Mouse (Mus musculus) CH12.LX (cell line): Measurements from ENCODE around the gene Tulp4. TPM values are rescaled to one million over a fixed set of nuclear protein-coding genes. Genes with fewer than 3 reads are reported as not detected.

Experiments
- polyA plus RNA-seq: library from polyadenylated mRNA; unstranded; fragments of >175 nt; gene quantifications from 2 replicates; pipeline ENCODE4 v1.2.1, GENCODE M21; 2012; ENCODE audit warnings: low read depth; ENCODE audit not compliant: insufficient read length
- total RNA-seq, 2 experiments: library from RNA; depleted of rRNA; stranded (reverse); fragments of 300-350 nt in 1 of 2; fragments of >200 nt in 1 of 2; gene quantifications; 2 replicates each; pipeline ENCODE4 v1.2.3; 2012 to 2014

Gene Tulp4
- total and polyA plus RNA-seq, 3 experiments: 7.8 to 50.7 (median 33.6) TPM

Other genes with a start within 250 kb of the Tulp4 start
- gene Synj2, start 165.2 kb upstream of the Tulp4 start, total RNA-seq (2012; rRNA removed): 4.5 and 5.3 TPM in 2 replicates
- gene Synj2, start 165.2 kb upstream of the Tulp4 start, total RNA-seq (2014; rRNA removed): 6.6 and 6.8 TPM in 2 replicates
- 10.9 and 12.4 TPM in 2 replicates for gene Synj2, start 165.2 kb upstream of the Tulp4 start, polyA plus RNA-seq
- gene Serac1, start 26.7 kb upstream of the Tulp4 start, total RNA-seq (2012; rRNA removed): 2.1 and 2.9 TPM in 2 replicates
- 1.9 and 2.2 TPM in 2 replicates for gene Serac1, start 26.7 kb upstream of the Tulp4 start, total RNA-seq (2014; rRNA removed)
- 2.4 and 2.9 TPM in 2 replicates for gene Serac1, start 26.7 kb upstream of the Tulp4 start, polyA plus RNA-seq
- 97.8 and 115 TPM in 2 replicates for gene Gtf2h5, start 26.7 kb upstream of the Tulp4 start, total RNA-seq (2012; rRNA removed)
- gene Gtf2h5, start 26.7 kb upstream of the Tulp4 start, total RNA-seq (2014; rRNA removed): 62.2 and 74.9 TPM in 2 replicates
- 116 and 117 TPM in 2 replicates for gene Gtf2h5, start 26.7 kb upstream of the Tulp4 start, polyA plus RNA-seq
- gene Tmem181a, start 150.4 kb downstream of the Tulp4 start, total RNA-seq (2012; rRNA removed): 5.2 and 7.3 TPM in 2 replicates
- 2.5 and 2.6 TPM in 2 replicates for gene Tmem181a, start 150.4 kb downstream of the Tulp4 start, total RNA-seq (2014; rRNA removed)
- gene Tmem181a, start 150.4 kb downstream of the Tulp4 start, polyA plus RNA-seq: 4.3 and 5.0 TPM in 2 replicates
- 11.8 and 14.6 TPM in 2 replicates for gene Dynlt1a, start 211.1 kb downstream of the Tulp4 start, total RNA-seq (2012; rRNA removed)
- 33.5 and 38.2 TPM in 2 replicates for gene Dynlt1a, start 211.1 kb downstream of the Tulp4 start, total RNA-seq (2014; rRNA removed)
- gene Dynlt1a, start 211.1 kb downstream of the Tulp4 start, polyA plus RNA-seq: 21.5 and 22.9 TPM in 2 replicates